Mouse (Mus musculus): ENCODE results near the gene Fcnb.

The Fcnb gene

DNA sequence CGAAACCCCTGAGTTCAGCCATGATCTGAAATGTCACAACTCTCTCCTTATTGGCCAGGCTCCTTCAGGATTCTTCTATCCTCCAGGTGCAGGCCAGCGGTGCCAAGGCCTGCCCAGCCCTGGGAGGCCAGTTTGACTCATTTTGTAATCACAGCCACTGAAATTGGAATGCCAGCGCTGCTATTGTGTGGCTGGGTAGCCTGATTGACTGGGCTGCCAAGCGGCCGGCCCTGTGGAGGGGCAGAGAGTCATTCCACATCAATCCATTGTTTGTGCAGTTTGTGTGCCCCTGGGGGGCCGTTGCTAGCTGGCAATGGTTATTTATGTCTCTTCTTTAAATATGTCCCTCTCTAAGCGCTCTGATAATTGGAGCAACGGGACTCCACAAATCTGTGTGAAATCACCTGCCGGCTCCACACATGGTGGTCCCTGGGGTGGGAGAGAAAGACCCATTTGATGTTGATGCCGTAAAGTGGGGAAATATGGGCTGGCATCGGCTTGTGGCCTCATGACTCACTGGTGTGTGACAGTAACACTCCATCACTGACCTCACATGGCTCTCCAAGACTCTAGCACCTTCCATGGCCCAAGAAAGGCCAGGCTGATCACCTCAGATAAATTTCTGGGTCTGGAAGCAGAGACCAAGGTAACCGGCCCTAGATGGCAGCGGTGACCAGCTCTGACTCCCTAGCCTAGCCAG, 50.5 kb downstream of the Fcnb start:
- no peak for DNase-seq (ENCODE audit: low read depth in 2 of 2, low spot score in 2 of 2)

DNA sequence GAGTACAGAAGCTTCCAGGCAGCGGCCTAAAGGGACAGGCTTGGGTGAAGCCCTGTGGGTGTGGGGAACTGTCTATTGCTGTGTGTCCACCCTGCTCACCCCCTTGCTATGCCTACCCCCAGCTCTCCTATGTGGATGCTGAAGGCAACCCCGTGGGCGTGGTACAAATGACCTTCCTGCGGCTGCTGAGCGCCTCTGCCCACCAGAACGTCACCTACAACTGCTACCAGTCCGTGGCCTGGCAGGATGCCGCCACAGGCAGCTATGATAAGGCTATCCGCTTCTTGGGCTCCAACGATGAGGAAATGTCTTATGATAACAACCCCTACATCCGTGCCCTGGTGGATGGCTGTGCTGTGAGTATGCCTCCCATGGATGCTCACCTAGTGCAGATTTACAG, 52.2 kb downstream of the Fcnb start:
- DNase-seq (ENCODE audit: low read depth in 2 of 2, low spot score in 2 of 2), result no peak

GRCm38 (mm10) chr2:28031860-28032259, 52.8 kb downstream of the Fcnb start:
- no peak for DNase-seq (ENCODE audit: low read depth in 2 of 2, low spot score in 2 of 2)
